Mouse (Mus musculus): ENCODE results near the gene Sorbs1. TPM values are rescaled to one million over a fixed set of nuclear protein-coding genes. Genes with fewer than 3 reads are reported as not detected.

Sorbs1 gene
- total RNA-seq, 2 experiments from 2014 or later = 0.15 to 7.9 TPM

- ATAC-seq (replicated peaks; ENCODE audit: poor library complexity, severe bottlenecking) = no peak
These were observed 158.5 kb downstream of the Sorbs1 start for GRCm38 (mm10) chr19:40355075-40355474.

DNA sequence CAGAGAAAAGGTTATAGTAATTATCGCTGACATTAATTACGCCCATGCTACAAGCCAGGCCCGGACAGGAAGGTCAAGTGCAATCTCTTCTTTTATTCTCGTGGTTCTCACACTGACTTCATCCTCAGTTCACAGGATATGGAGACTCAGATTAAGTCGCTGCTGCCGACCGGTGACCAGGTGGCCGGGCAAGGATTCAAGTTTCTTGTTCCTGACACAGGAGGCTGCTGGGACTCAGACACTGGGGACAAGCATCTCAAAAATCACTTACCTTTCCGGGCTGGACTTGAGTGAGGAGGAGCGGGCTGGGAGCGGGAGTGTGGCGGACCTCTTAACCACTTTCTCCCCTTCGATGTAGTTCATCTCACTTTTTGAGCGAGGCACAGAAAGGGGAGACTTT, 161.6 kb downstream of the Sorbs1 start:
- ATAC-seq (replicated peaks; ENCODE audit: poor library complexity, severe bottlenecking) = no peak

DNA sequence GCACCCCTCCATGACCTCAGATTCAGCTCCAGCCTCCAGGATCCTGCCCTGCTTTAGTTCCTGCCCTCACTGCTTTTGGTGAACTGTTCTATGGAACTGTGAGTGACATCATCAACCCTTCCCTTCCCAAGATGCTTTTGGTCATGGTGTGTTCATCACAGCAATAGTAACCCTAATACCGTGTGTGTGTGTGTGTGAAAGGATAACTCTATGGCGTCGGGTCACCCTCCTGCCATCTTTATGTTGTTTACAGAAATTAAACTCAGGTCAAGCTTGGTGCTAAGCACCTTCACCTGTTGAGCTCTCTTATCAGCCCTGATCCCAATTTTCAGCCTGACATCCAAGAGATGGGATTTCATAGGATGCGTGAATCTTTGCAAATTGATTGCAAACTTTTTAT, 162.7 kb downstream of the Sorbs1 start:
- no peak for ATAC-seq (replicated peaks; ENCODE audit: poor library complexity, severe bottlenecking)

GRCm38 (mm10) chr19:40349713-40350671, 163.6 kb downstream of the Sorbs1 start:
- ATAC-seq (replicated peaks; ENCODE audit: poor library complexity, severe bottlenecking) = no peak

GRCm38 (mm10) chr19:40349281-40349680, 164.3 kb downstream of the Sorbs1 start:
- no peak for ATAC-seq (replicated peaks; ENCODE audit: poor library complexity, severe bottlenecking)

- no peak for ATAC-seq (replicated peaks; ENCODE audit: poor library complexity, severe bottlenecking)
These were observed 164.9 kb downstream of the Sorbs1 start for GRCm38 (mm10) chr19:40348652-40349051.

- ATAC-seq (replicated peaks; ENCODE audit: poor library complexity, severe bottlenecking) = no peak
These were observed 165.4 kb downstream of the Sorbs1 start for GRCm38 (mm10) chr19:40348175-40348574.

GRCm38 (mm10) chr19:40346908-40347307, 166.7 kb downstream of the Sorbs1 start:
- no peak for ATAC-seq (replicated peaks; ENCODE audit: poor library complexity, severe bottlenecking)

- ATAC-seq (replicated peaks; ENCODE audit: poor library complexity, severe bottlenecking) = no peak
These were observed 167.2 kb downstream of the Sorbs1 start for GRCm38 (mm10) chr19:40346232-40346844.

DNA sequence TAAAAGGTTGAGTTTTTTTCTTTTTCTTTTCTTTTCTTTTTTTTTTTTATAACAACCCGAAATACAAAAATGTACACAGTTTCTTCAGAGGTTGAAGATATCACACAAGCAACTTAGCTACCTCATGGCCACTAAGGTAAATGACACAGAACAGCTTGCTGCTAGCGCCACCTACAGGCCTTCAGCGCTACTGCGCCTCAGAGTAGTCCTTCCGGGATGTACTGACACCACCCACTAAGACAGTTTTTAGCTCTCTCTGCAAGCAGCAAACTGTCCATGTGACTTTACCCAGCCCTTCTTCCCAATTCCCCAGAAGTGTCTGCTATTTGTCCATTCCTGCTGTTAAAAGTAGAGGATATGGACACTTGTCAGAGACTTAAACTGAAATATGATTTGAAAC, 167.9 kb downstream of the Sorbs1 start:
- peak; percentile 79 for ATAC-seq (replicated peaks; ENCODE audit: poor library complexity, severe bottlenecking)

- ATAC-seq (replicated peaks; ENCODE audit: poor library complexity, severe bottlenecking) = peak; percentile 91
These were observed 170.6 kb downstream of the Sorbs1 start for GRCm38 (mm10) chr19:40343018-40343417.

- no peak for ATAC-seq (replicated peaks; ENCODE audit: poor library complexity, severe bottlenecking)
These were observed 172.4 kb downstream of the Sorbs1 start for GRCm38 (mm10) chr19:40341141-40341540.

GRCm38 (mm10) chr19:40336694-40337093, 176.9 kb downstream of the Sorbs1 start:
- ATAC-seq (replicated peaks; ENCODE audit: poor library complexity, severe bottlenecking) = no peak

DNA sequence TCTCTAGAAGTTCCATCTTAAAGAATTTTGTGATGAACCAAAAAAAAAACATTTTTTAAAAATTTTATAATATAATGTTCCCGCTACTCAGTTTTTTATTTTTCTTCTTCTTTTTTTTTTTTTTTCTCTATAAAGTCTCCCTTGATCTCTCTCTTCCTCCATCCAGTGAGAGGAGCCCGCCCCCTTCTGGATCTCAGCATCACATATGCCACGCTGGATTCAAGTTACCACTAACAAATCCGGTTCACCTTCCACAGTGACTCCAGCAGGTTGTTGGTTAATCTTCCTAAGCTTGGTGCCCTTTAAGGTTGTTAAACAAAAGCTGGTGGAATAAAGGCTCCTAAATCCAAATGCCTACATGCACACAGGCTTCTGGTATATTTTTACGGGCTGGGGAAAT, 179.7 kb downstream of the Sorbs1 start:
- no peak for ATAC-seq (replicated peaks; ENCODE audit: poor library complexity, severe bottlenecking)

GRCm38 (mm10) chr19:40333081-40333480, 180.5 kb downstream of the Sorbs1 start:
- no peak for ATAC-seq (replicated peaks; ENCODE audit: poor library complexity, severe bottlenecking)

GRCm38 (mm10) chr19:40332303-40332702, 181.3 kb downstream of the Sorbs1 start:
- no peak for ATAC-seq (replicated peaks; ENCODE audit: poor library complexity, severe bottlenecking)

DNA sequence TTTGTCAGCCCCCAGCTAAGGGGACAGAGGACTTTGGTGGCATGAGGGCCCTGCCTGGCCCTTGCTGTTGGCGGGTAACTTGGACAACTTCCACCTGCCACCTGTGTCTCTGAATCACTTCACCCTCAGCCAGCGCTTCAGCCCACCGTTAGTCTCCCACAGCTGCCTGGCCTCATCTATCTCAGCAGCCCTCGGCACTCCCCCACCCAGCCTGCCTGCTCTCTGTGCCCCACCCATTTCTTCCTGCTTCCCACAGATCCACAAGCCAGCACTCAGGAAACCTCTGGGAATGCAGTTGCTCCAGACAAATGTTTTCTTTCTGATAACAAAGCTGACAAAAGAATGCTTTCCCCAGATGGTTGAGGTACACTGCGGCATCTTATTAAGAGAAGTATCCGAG, 181.7 kb downstream of the Sorbs1 start:
- ATAC-seq (replicated peaks; ENCODE audit: poor library complexity, severe bottlenecking) = no peak

DNA sequence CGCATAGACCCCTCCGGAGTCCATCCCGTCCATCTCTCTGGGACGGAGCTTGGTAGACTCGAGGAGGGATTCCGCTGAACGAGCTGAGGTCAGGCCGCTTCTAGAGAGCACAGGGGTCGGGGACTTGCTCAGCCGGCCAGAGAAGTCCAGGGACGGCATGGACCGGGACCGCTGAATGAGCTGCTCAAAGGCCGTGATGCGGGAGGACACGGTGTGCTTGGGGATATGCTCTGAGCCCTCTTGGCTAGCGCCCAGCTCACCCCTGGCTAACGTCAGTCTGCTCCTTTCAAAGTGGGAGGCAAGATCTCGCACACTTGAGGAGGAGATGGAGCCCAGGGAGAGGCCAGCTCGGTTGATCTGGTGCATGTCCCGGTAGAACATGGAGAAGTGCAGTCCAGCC, 187.5 kb downstream of the Sorbs1 start:
- no peak for ATAC-seq (replicated peaks; ENCODE audit: poor library complexity, severe bottlenecking)

GRCm38 (mm10) chr19:40325381-40325780, 188.2 kb downstream of the Sorbs1 start:
- no peak for ATAC-seq (replicated peaks; ENCODE audit: poor library complexity, severe bottlenecking)

DNA sequence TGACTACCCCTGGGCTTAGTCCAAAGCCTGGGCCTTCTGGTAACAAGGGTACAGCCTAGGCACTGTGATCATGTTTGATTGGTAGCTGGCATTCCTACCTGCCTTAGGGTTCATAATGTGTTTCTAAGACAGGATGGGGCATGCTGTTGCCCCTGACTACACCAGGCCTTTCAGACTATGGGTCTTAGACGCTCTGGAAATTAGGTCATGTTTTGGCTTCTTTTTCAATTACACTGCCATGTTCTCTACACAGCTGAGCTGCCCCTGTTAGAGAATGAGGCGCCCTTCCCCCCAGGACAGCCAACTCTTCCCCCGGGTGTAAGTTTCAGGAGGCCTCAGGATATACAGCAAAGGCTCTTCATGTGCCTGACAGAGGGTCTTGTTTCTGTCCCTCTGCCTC, 191.4 kb downstream of the Sorbs1 start:
- ATAC-seq (replicated peaks; ENCODE audit: poor library complexity, severe bottlenecking) = no peak

DNA sequence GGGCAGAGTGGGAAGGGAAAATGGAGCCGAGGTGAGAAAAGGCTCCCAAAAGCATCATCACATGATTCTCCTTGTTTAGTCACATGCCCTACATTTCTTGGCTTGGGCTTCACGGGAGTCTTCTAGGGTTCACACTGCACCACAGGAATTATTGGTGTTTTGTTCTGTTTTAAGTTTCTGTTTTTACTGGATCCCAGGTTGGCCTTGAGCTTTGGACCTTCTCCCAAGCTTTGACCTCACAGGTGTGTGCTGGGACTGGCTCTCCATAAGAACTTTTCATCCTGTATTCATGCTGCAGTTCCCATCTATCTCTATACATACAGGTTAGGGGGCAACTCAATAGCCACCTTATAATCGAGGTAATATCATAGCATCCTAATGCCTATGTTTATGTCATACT, 194.4 kb downstream of the Sorbs1 start:
- ATAC-seq (replicated peaks; ENCODE audit: poor library complexity, severe bottlenecking) = no peak

GRCm38 (mm10) chr19:40318511-40318910, 195.1 kb downstream of the Sorbs1 start:
- no peak for ATAC-seq (replicated peaks; ENCODE audit: poor library complexity, severe bottlenecking)

Measured in granulocyte monocyte progenitor cell, adult 5-6 weeks (primary cell).